Mouse (Mus musculus) liver, postnatal 0 days (tissue): ENCODE measurements at regions not wholly inside any gene's neighbourhood (a gene's known extent, or its start where the extent isn't known, plus 50 kb on each side); places are given as distances from the start of the nearest gene placed in this dataset.
"Not testable (repeated sequence)": the region's sequence is repeated elsewhere in the genome, so short reads cannot be mapped to it uniquely, and the experiment has no call there.

Source experiments
- ATAC-seq: fragments of 200-750 bp; cut with Nextera tagmentation; 2 replicates; pipeline ENCODE4 v1.8.0; 2017; ENCODE audit warnings: mild to moderate bottlenecking, moderate library complexity
- DNase-seq: peaks from one replicate; pipeline ENCODE4 v3.0.0-alpha.2; 2016
- H3K27ac ChIP-seq: fragments of 300-500 bp; sonication (generic); 2 replicates; pipeline ENCODE4 v1.5.1; 2014; ENCODE audit warnings: antibody characterized with exemption, moderate library complexity, mild to moderate bottlenecking, low read depth
- H3K27me3 ChIP-seq: fragments of 300-500 bp; sonication (generic); 2 replicates; pipeline ENCODE4 v1.6.1; 2014; ENCODE audit warnings: low read length, control low read depth, mixed read lengths; ENCODE audit not compliant: insufficient read depth
- H3K36me3 ChIP-seq: fragments of 300-500 bp; sonication (generic); replicated peaks from 2 replicates; pipeline ENCODE4 v1.6.1; 2014; ENCODE audit warnings: mild to moderate bottlenecking, control low read depth, low read length, moderate library complexity, mixed read lengths; ENCODE audit not compliant: insufficient read depth
- H3K4me1 ChIP-seq: fragments of 300-500 bp; sonication (generic); 2 replicates; pipeline ENCODE4 v1.6.1; 2014; ENCODE audit warnings: antibody characterized with exemption, mild to moderate bottlenecking, control low read depth; ENCODE audit not compliant: insufficient read depth
- H3K4me2 ChIP-seq: fragments of 300-500 bp; sonication (generic); 2 replicates; pipeline ENCODE4 v1.6.1; 2014; ENCODE audit warnings: low read depth, mild to moderate bottlenecking, low read length, moderate library complexity, mixed read lengths
- H3K4me3 ChIP-seq: fragments of 300-500 bp; sonication (generic); 2 replicates; pipeline ENCODE4 v1.5.1; 2014; ENCODE audit warnings: low read depth, low read length
- H3K9ac ChIP-seq: fragments of 300-500 bp; sonication (generic); replicated peaks from 2 replicates; pipeline ENCODE4 v1.6.1; 2014; ENCODE audit warnings: mild to moderate bottlenecking, moderate library complexity
- H3K9me3 ChIP-seq: fragments of 300-500 bp; sonication (generic); 2 replicates; pipeline ENCODE4 v1.6.1; 2016; ENCODE audit warnings: mild to moderate bottlenecking, control low read depth, low read length, mixed read lengths
- CTCF ChIP-seq: sonication (generic); IDR thresholded peaks from 2 replicates; pipeline ENCODE4 v1.5.1; 2016; ENCODE audit warnings: antibody characterized with exemption, low read depth
- EP300 ChIP-seq: IDR thresholded peaks from 2 replicates; pipeline ENCODE4 v1.6.1; 2016; ENCODE audit warnings: antibody characterized with exemption, low read depth, mild to moderate bottlenecking
- WGBS: fragments of 180-500 bp; shearing (Covaris S2); extraction: QIAGEN DNeasy Blood & Tissue Kit; methylation state at CpG from one replicate; pipeline ENCODE4 v1.1.7; 2014; ENCODE audit not compliant: insufficient replicate concordance; 5-methylcytosine and 5-hydroxymethylcytosine counted together

DNA sequence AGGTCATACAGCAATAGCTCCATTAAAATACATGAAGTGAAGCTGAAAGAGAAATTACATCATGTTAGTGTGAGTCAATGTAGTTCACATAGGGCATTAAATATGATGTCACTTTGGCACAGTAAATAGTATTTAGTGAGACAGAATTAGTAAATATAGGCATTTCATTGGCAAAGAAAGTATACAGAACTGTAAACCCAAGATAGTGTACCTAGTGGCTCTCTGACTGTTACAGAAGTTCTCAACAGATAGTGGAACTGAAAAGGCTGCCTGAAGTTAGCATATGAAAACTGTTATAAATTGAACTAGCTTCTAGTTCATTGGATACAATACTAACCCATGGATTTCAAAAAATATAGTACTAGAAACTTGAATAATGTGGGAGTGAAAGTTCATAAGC is 1642.1 kb upstream of the Cdh6 start:
- Histone ChIP-seq H3K36me3 (no peaks in the 10 kb centered on the region), H3K9me3 (0 out of 2 replicates have a peak, but pooled peaks cover 3% of the 10 kb centered on the region), H3K27me3 (no peaks in the 10 kb centered on the region), H3K27ac (no peak overlapping the region), H3K9ac (no peak overlapping the region), H3K4me3 (no peak overlapping the region), H3K4me2 (no peak overlapping the region), H3K4me1 (no peaks in the 10 kb centered on the region)
- TF ChIP-seq EP300 (no peak), CTCF (no peak)
- DNase-seq = no peak
- no peak for ATAC-seq

DNA sequence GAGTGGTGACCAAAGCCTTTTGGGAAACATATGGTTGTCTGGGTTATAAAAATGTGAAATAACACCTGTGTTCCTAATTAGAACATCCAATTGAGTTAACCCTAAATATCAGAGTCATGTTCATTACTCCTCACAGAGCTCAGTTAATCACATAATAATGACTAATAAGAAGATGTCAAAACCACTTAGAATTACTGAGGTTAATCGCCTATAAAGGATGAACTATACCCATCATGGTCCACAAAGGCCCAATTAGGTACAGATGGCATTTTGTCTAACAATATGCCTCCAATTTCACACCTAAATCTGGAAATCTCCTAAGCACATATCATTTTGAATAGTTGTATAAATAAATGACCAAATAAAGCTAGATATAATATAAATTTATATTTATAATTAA is 1633.4 kb upstream of the Cdh6 start:
- Histone ChIP-seq H3K4me1 (no peaks in the 10 kb centered on the region), H3K27ac (no peak overlapping the region), H3K4me2 (no peak overlapping the region), H3K27me3 (no peaks in the 10 kb centered on the region), H3K9ac (no peak overlapping the region), H3K4me3 (no peak overlapping the region), H3K9me3 (no peaks in the 10 kb centered on the region), H3K36me3 (no peaks in the 10 kb centered on the region)
- TF ChIP-seq EP300 (no peak), CTCF (no peak)
- no peak for DNase-seq
- WGBS = 46% methylated on average over 1 of the region's 1 CpGs
- ATAC-seq = no peak

DNA sequence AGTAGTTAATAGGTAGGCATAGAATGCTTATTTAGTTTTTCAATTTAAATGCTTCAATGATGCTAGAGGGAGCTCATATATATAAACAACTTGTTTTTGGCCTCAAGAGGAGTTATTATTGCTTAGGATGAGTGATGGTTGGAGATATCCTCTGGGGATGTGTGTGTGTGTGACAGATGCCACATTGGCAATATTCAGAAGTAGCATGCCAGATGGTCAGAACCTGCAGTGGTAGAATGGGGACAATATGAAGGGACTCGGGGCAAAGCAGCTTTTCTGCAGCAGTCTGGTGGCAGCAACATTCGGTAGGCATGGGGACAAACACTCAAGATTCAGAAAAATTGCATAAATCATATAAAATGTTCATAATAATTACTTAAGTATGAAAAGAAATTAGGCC is 1621.7 kb upstream of the Cdh6 start:
- no peaks in the 10 kb centered on the region for H3K9me3 ChIP-seq
- H3K27me3 ChIP-seq = no peaks in the 10 kb centered on the region
- no peak overlapping the region for H3K4me2 ChIP-seq
- no peaks in the 10 kb centered on the region for H3K36me3 ChIP-seq
- WGBS = 53% methylated on average over 2 of the region's 2 CpGs
- no peaks in the 10 kb centered on the region for H3K4me1 ChIP-seq
- no peak for ATAC-seq
- TF ChIP-seq EP300 = no peak
- TF ChIP-seq CTCF = no peak
- DNase-seq = no peak
- H3K27ac ChIP-seq = no peak overlapping the region
- no peak overlapping the region for H3K4me3 ChIP-seq
- no peak overlapping the region for H3K9ac ChIP-seq

DNA sequence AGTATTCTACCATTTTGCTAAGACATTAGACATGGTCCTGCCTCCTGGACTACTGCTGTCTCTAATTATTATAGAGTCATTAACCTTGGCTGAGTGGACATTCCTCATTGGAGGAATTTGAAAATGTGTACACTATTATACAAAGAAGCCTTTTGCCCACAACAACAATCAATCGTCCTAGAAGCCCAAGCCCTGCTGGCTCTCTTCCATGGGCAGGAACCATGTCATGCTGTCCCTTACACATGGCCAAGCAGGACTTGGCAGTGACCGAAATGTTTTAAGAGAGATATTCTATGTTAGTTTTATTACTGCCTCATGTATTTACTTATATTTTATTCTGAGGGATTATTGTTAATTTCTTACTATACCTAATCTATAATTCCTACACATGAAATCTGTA is 1607.3 kb upstream of the Cdh6 start:
- Histone ChIP-seq H3K4me3 (no peak overlapping the region), H3K4me1 (no peaks in the 10 kb centered on the region), H3K9ac (no peak overlapping the region), H3K36me3 (no peaks in the 10 kb centered on the region), H3K4me2 (no peak overlapping the region), H3K9me3 (peaks cover 2% of the 10 kb centered on the region; the same call in 1 of the 2 replicates), H3K27me3 (no peaks in the 10 kb centered on the region), H3K27ac (no peak overlapping the region)
- ATAC-seq = no peak
- WGBS = 70% methylated on average over 2 of the region's 2 CpGs
- TF ChIP-seq CTCF = no peak
- TF ChIP-seq EP300 = no peak
- no peak for DNase-seq

DNA sequence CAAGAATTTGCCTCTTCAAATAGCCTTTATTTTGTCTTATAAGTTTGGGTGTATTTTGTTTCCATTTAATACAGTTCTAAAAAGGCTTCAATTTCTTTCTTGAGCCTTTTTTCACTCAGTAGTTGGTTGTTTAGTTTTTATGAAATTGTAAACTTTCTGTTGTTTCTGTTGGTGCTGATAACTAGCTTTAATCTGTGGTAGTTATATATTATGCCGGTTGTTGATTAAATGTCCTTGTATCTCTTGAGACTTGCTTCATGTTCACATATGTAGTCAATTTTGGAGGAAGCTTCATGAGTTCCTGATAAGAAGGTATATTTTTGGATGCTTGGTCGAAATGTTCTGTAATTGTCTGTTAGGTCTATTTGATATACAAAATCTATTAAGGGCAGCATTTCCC is 1568.3 kb upstream of the Cdh6 start:
- Histone ChIP-seq H3K9ac (no peak overlapping the region), H3K4me3 (no peak overlapping the region), H3K4me2 (no peak overlapping the region), H3K9me3 (0 out of 2 replicates have a peak, but pooled peaks cover 3% of the 10 kb centered on the region), H3K36me3 (no peaks in the 10 kb centered on the region), H3K27ac (no peak overlapping the region), H3K27me3 (no peaks in the 10 kb centered on the region), H3K4me1 (no peaks in the 10 kb centered on the region)
- TF ChIP-seq CTCF = no peak
- no peak for TF ChIP-seq EP300
- ATAC-seq (no peak), DNase-seq (no peak)
- WGBS = 72% methylated on average over 2 of the region's 2 CpGs

DNA sequence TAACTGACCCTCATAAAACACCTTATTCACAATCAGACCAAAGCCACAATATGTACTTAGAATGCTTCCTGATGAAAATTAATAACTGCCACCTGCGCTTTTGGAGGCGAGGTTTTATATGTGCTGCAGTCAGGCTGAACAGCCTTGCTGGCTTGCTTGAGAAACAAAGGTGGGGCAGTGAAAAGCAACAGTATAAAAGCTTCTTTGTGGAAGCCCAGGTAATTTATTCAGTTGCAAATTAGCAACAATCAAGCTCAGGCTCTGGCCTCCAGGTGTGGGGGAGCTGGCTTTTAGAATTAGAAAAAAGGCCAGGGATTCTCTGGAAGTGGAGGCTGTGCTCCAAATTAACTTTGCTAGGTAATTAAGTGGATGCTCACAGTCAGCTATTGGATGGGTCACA is 1524.5 kb upstream of the Cdh6 start:
- H3K4me3 ChIP-seq, H3K4me2 ChIP-seq, H3K27ac ChIP-seq, H3K27me3 ChIP-seq, H3K9me3 ChIP-seq, DNase-seq, H3K4me1 ChIP-seq, H3K36me3 ChIP-seq, ATAC-seq, H3K9ac ChIP-seq: not testable (repeated sequence)
- 80% methylated on average over 2 of the region's 2 CpGs for WGBS

DNA sequence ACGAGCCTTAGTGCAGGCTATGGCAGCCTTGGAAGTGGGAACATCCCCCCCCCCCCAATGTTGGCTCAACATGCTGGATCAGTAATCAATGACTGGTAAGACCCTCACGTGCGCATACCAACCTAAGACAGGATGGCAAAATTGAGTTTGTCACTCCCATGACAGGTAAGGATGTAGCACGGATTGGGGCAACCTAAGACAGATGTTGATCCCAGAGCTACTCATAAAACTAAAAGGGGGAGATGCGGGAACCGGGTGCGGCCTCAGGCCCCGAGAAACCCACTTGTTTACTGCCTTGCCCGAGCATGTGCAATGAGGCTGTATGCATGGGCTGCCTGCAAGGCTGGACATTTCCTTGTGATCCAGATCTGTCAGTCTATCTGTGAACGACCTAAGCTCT is 1523.0 kb upstream of the Cdh6 start:
- Histone ChIP-seq H3K9me3 (no peaks in the 10 kb centered on the region), H3K4me2 (no peak overlapping the region), H3K27me3 (no peaks in the 10 kb centered on the region), H3K36me3 (no peaks in the 10 kb centered on the region), H3K9ac (no peak overlapping the region), H3K27ac (no peak overlapping the region), H3K4me3 (no peak overlapping the region), H3K4me1 (no peaks in the 10 kb centered on the region)
- no peak for DNase-seq
- no peak for ATAC-seq
- WGBS = 87% methylated on average over 10 of the region's 10 CpGs
- TF ChIP-seq EP300 (no peak), CTCF (no peak)
